Mouse (Mus musculus) cerebellum, adult 9-11 months (tissue): ENCODE measurements around the gene Nepn.

ENCODE experiments used
- DNase-seq: peaks from one replicate; pipeline ENCODE4 v3.0.0; 2022

Nepn gene

GRCm38 (mm10) chr10:52407526-52407925 is 18.8 kb downstream of the Nepn start:
- DNase-seq = no peak

- DNase-seq = no peak
Observed at GRCm38 (mm10) chr10:52415020-52415419, 26.2 kb downstream of the Nepn start.

GRCm38 (mm10) chr10:52416458-52416857 is 27.7 kb downstream of the Nepn start:
- DNase-seq = peak; percentile 22

GRCm38 (mm10) chr10:52417299-52417997 is 28.7 kb downstream of the Nepn start, which contains the start of gene Nus1:
Nus1 (plus strand) TSS chr10:52417547.
- peak; percentile 98 for DNase-seq

GRCm38 (mm10) chr10:52417998-52418860 is 29.5 kb downstream of the Nepn start:
- peak; percentile 16 for DNase-seq

- no peak for DNase-seq
Observed at GRCm38 (mm10) chr10:52418931-52419330, 30.2 kb downstream of the Nepn start.

GRCm38 (mm10) chr10:52419402-52419801 is 30.6 kb downstream of the Nepn start:
- DNase-seq = no peak

GRCm38 (mm10) chr10:52420526-52420925 is 31.8 kb downstream of the Nepn start:
- DNase-seq = no peak

GRCm38 (mm10) chr10:52421716-52422115 is 32.9 kb downstream of the Nepn start:
- DNase-seq = no peak

GRCm38 (mm10) chr10:52423097-52423496 is 34.3 kb downstream of the Nepn start:
- DNase-seq = no peak

GRCm38 (mm10) chr10:52426314-52426980 is 37.7 kb downstream of the Nepn start:
- no peak for DNase-seq

GRCm38 (mm10) chr10:52427634-52428415 is 39.1 kb downstream of the Nepn start:
- DNase-seq = no peak

- no peak for DNase-seq
Observed at GRCm38 (mm10) chr10:52430953-52431352, 42.2 kb downstream of the Nepn start.

GRCm38 (mm10) chr10:52434836-52435235 is 46.1 kb downstream of the Nepn start:
- no peak for DNase-seq
